Mouse (Mus musculus) embryonic stem cell, embryonic (primary cell): Measurements from ENCODE around the gene Fbxo44.

ENCODE experiments used
- CTCF ChIA-PET, 4 experiments: fragments of 300-600 bp in 2 of 4; fragments of 350-600 bp in 2 of 4; sonication (Branson Sonifier 250); formaldehyde crosslinking; loops; one replicate each; lab custom pipeline; 2022; ENCODE audit warnings: inconsistent platforms in 2 of 4; lab: Charles Lee
- POLR2A ChIA-PET, 4 experiments: fragments of 300-600 bp in 2 of 4; fragments of 350-600 bp in 2 of 4; sonication (Branson Sonifier 250); formaldehyde crosslinking; loops; one replicate each; lab custom pipeline; 2022; ENCODE audit warnings: antibody characterized with exemption in 4 of 4, inconsistent platforms in 1 of 4; lab: Charles Lee

Fbxo44 gene

DNA sequence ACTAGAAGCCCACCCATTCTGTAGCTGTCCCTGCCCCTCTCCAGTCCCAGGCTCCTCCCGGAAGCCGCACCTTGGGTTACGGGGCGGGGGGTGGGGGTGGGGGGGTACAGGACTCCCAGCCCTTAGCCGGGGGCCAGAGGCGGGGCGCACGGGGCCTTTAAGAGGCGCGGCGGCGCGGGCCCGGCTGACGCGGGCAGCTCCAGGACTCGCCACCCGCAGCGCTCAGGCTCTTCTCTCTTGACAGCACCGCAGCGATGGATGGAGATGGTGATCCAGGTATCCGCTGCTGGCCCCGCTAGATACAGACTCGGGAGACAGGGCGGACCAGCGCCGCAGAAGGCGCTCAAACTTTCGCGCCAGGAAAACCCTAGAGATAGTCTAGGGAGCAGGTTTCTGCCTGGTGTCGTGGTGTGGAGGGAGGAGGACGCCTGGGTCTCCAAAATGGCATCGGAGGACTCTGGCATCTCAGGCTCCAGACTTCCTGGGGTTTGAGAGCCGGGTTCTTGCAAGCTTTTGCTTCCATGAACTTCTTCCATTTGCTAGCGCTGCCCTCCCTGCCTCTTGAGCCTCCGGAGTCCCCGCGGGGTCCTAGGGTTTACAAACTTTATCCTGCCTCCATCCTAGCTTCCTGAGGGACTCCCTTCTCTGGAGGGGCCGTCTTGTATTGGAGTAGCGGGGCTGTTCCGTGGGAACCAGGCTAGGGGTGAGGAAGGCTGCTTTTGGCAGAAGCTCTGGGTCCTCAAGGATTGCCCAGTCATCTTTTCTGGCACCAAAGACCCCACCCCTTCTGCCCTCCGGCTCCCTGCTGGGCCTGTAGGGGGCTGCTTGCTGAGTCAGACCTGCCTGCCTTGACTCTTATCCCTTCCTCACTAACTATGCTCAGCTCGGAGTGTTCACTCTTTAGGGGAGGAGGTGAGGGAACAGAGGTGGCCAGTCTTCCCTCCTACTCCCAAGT, at the start of gene Fbxo44, which contains the start of gene Fbxo2:
Fbxo44 (minus strand) TSS at position 47 of the 955 bp plus-strand sequence.
Fbxo2 (plus strand) TSS at position 186 of the 955 bp plus-strand sequence.
- ChIA-PET POLR2A (interaction anchor here (0.7 to 8.4 kb wide), 52 partner anchors 8 to 466 kb away, joined by 3 to 79 read pairs (median 6); partner anchors contain the start of genes Clcn6 (in 3 of the 4), Fbxo6 (in 3 of the 4), Mthfr (in 3 of the 4) and Draxin (in 2 of the 4)), CTCF (interaction anchor here (0.5 to 3.4 kb wide), 32 partner anchors 8 to 444 kb away, joined by 3 to 43 read pairs (median 4); partner anchors contain the start of genes Fbxo6 (in 2 of the 4), Clcn6 (in 1 of the 4), Disp3 (in 1 of the 4) and Mthfr (in 1 of the 4))

DNA sequence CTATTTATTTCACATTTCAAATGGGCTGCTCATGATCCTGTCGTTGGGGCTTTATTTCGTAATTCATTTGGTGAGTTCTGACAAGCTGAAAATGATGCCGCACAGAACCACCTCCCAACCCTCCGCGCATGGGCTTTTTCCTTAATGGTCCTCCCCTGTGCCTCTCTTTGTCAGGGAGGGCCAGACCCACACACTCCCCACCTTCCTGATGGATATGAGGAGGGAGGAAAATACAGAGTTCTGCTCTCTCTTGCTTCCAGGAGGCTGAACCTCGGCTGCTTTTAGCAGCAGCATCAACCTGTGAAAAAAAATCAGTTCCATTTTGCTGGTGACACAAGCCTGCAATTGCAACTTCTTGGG, 44.6 kb upstream of the Fbxo44 start:
- POLR2A ChIA-PET, result interaction anchor here in 1 of 4 experiments (2.4 kb wide), 1 partner anchor 12 kb away, joined by 10 read pairs; no protein-coding TSS in a partner anchor
- CTCF ChIA-PET, result no interaction called here

DNA sequence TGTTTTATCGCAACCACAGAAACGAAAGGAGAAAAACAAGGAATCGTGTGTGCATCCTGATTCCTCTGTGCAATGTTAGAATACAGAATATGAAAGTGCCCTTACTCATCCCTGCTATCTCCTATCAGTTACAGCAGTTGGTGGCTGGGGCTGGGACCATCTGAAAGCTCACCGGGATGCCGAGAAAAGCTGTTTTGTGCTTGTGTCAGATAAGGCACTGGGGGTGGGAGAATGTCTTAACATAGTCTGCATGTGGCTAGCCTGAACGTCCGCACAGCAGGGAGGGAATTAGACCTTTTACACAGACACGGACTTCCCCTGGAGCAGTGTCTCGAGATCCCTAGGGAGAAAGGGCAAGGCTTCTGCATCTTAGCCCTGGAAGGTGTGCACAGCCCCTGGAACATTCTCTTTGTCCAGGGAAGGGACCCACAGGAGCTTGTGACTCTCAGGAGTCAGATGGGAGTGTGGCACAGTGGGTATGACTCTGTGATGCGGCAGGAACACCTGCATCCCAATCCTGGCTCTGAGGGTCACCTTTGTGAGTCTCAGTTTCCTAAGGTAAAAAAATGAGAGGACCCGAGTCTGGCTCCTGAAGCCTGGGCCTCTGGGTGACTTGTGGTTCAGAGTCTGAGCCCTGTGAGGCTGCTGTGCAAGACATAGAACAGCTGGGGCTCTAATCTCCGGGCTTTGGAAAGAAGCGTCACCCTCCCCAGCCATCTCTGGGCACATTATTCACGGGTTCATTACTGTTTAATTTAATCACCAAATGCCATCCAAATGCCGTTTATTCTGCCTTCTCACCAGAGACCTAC, 44.0 kb upstream of the Fbxo44 start:
- ChIA-PET CTCF (interaction anchor here in 1 of 4 experiments (0.8 kb wide), 1 partner anchor 9 kb away, joined by 3 read pairs; no protein-coding TSS in a partner anchor), POLR2A (interaction anchor here in 1 of 4 experiments (2.4 kb wide), 1 partner anchor 11 kb away, joined by 10 read pairs; no protein-coding TSS in a partner anchor)

DNA sequence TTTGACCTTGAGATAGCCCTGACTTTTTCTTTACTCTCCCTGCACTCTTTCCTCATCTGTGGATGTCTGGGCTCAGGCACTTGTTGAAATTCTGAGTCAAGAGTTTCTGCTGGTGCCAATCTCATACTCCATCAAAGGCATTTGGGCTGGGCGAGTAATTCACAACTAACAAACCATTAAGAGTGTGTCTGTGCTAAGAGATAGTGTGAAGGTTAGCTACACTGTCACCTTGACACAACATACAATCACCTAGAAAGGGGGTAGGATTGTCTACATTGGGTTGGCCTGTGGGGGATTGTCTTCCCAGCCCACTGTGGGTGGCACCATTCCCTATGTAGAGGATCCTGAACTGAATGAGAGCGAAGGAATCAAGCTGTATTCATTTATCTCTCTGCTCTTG, 43.3 kb upstream of the Fbxo44 start:
- ChIA-PET CTCF (interaction anchor here in 1 of 4 experiments (0.8 kb wide), 1 partner anchor 10 kb away, joined by 3 read pairs; no protein-coding TSS in a partner anchor), POLR2A (interaction anchor here in 2 of 4 experiments (1.5 to 2.4 kb wide), 2 partner anchors 11 kb away, joined by 9 to 10 read pairs; no protein-coding TSS in a partner anchor)

DNA sequence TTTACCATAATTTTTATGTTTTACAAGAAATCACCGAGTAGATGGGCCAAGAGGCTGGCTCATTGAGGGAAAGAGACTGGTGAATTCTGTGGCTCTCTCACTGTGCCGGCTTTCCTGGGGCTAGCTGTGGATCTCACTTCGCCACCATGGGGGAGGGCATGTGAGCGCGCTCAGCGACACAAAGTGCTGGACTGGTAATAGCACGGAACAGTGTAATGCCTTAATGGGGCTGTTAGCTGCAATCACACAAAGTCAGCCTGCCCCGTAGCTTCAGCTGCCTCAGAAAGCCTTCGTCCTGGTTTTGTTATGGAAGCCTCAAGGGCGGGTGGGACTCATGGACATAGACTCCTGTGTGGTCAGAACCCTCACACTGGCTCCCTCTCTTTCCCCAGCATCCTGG, 38.4 kb upstream of the Fbxo44 start:
- ChIA-PET CTCF (interaction anchor here in 3 of 4 experiments (0.5 to 1.3 kb wide), 4 partner anchors 29 to 1121 kb away, joined by 3 to 4 read pairs (median 3); no protein-coding TSS in a partner anchor), POLR2A (interaction anchor here in 3 of 4 experiments (0.6 to 1.6 kb wide), 5 partner anchors 9 to 207 kb away, joined by 3 to 8 read pairs (median 4); no protein-coding TSS in a partner anchor)

DNA sequence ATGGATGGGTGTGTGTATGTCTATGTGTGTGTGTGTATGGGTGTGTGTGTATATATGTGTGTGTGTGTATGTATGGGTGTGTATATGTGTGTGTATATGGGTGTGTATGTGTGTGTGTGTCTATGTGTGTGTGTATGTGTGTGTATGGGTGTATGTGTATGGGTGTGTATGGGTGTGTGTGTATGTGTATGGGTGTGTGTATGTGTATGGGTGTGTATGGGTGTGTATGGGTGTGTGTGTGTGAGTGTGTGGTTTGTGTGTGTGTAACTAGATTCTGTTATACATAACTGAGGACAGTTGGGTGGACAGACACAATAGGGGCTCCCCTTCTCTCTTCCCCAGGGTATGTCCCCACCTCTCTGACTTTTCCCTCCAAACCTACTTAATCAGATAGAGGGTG, 34.1 kb upstream of the Fbxo44 start:
- POLR2A ChIA-PET, result interaction anchor here in 2 of 4 experiments (0.9 to 2.6 kb wide), 5 partner anchors 10 to 59 kb away, joined by 3 to 25 read pairs (median 7); no protein-coding TSS in a partner anchor
- CTCF ChIA-PET, result no interaction called here

DNA sequence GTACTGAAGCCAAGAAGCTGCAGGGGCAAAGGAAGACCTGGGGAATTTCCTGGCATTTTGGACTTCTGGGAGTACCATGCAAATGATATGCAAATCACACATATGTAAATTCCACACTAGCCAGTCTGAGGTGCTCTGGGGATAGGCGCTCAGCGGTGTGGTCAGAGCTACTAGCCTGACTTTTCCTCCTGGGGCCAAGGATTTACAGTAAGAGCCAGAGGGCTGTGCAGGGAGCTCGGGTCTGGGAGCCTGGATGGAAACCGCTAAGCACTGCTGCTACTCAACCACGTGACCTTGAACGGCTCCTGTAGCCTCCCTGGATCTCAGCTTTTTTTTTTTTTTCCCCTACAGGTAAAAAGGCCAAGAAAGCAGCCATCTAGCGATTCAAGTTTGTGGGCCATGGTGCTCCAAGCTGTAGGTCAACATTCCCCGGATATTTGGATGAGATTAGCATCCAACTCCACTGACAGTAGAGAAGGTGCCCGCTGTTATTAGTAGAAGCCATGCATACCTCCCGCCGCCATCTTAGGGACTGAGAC, 32.5 kb upstream of the Fbxo44 start:
- POLR2A ChIA-PET, result interaction anchor here (0.6 to 2.7 kb wide), 58 partner anchors 8 to 546 kb away, joined by 3 to 25 read pairs (median 4); partner anchors contain the start of genes Disp3 (in 1 of the 4), Fbxo2 (in 1 of the 4), Fbxo44 (in 1 of the 4) and Fbxo6 (in 1 of the 4)
- CTCF ChIA-PET, result interaction anchor here (0.5 to 1.7 kb wide), 20 partner anchors 10 to 199 kb away, joined by 3 to 19 read pairs (median 3); partner anchors contain the start of gene Disp3 (in 2 of the 4)

DNA sequence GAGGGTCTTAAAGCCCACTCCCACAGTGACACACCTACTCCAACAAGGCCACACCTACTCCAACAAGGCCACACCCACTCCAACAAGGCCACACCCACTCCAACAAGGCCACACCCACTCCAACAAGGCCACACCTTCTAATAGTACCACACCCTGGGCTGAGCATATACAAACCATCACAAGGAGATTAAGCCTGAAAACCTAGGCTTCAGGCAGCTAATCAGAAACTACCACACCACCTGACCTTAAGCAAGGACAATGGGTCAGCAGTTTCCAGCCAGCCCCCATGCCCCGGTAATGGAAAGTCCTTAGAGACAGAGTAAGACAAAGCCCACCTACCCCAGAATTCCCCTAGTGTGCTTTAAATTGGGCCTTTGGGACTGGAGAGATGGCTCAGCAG, 28.5 kb upstream of the Fbxo44 start:
- ChIA-PET CTCF (interaction anchor here in 2 of 4 experiments (1.0 to 5.2 kb wide), 2 partner anchors 20 to 22 kb away, joined by 3 to 22 read pairs; no protein-coding TSS in a partner anchor), POLR2A (interaction anchor here in 1 of 4 experiments (1.3 kb wide), 1 partner anchor 13 kb away, joined by 3 read pairs; no protein-coding TSS in a partner anchor)

DNA sequence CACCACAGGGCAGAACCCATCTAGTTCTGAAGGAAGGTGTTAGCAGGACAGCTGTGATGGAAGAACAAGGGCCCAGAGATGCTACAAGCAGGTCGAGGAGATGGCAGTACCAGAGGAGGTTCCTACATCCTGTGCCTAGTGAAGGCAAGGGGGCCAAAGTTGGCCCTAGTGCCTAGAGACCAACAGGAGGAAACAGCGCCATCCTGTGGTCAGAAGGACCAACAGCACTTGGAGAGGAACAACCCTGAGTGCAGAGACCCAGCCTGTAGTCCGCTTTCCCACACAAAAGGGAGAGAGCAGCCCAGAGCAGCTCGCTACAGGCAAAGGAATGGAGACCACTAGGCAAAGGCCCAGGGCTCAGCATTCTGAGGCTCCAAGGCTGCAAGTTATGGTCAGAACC, 25.5 kb upstream of the Fbxo44 start:
- CTCF ChIA-PET, result interaction anchor here in 3 of 4 experiments (0.7 to 5.2 kb wide), 7 partner anchors 10 to 415 kb away, joined by 3 to 22 read pairs (median 4); no protein-coding TSS in a partner anchor
- POLR2A ChIA-PET, result interaction anchor here in 3 of 4 experiments (0.6 to 2.5 kb wide), 7 partner anchors 11 to 419 kb away, joined by 3 to 9 read pairs (median 4); partner anchors contain the start of genes Clcn6 (in 1 of the 3), Fbxo2 (in 1 of the 3), Fbxo44 (in 1 of the 3) and Mthfr (in 1 of the 3)

DNA sequence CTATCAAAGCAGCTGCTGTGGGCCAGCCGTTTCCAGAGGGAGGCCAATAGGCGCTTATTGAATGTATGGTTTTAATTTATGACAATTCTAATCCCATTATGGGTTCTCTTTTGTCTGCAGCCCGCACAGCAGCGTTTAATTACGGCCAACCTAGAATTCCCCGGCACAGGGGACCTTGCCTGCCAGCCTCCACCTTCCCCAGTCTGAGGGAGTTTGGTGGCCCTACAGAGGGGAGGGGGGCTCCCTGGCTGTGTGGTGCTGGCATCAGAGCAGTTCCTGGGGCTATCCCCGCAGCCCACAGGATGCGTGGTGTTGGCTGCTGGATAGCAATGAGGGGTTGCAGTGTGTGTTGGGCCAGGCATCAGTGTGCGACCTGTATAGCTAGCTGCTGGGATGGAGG, 24.3 kb upstream of the Fbxo44 start:
- ChIA-PET POLR2A (interaction anchor here in 3 of 4 experiments (0.6 to 2.5 kb wide), 9 partner anchors 9 to 420 kb away, joined by 3 to 9 read pairs (median 4); partner anchors contain the start of genes Clcn6 (in 1 of the 3), Fbxo2 (in 1 of the 3), Fbxo44 (in 1 of the 3) and Mthfr (in 1 of the 3)), CTCF (interaction anchor here in 3 of 4 experiments (0.6 to 5.2 kb wide), 12 partner anchors 9 to 393 kb away, joined by 3 to 22 read pairs (median 4); partner anchors contain the start of gene Disp3 (in 2 of the 3))

DNA sequence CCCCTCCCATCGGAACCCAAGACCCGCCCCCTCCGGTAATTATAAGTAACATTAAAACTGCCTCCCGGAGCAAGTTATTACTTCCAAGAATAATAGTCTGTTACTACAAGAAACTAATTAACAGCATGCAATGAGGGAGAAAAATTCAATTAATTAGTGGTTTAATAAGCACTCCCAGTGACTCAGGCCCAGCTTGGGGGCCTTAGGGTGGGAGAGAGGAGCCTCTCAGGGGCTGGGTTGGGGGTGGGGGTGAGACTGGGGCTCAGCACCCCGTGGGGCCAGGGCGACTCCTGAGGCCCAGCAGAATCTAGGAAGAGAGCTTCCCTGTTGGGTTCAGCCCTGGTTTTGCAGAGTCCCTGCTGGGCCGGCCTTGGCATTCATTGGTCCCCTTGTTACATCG, 22.1 kb upstream of the Fbxo44 start:
- CTCF ChIA-PET, result interaction anchor here (0.6 to 1.9 kb wide), 20 partner anchors 10 to 425 kb away, joined by 3 to 8 read pairs (median 4); partner anchors contain the start of genes Fbxo2 (in 1 of the 4) and Fbxo44 (in 1 of the 4)
- POLR2A ChIA-PET, result interaction anchor here (0.5 to 3.3 kb wide), 25 partner anchors 9 to 419 kb away, joined by 3 to 25 read pairs (median 3); partner anchors contain the start of genes Clcn6 (in 1 of the 4), Fbxo2 (in 1 of the 4), Fbxo44 (in 1 of the 4) and Fbxo6 (in 1 of the 4)

DNA sequence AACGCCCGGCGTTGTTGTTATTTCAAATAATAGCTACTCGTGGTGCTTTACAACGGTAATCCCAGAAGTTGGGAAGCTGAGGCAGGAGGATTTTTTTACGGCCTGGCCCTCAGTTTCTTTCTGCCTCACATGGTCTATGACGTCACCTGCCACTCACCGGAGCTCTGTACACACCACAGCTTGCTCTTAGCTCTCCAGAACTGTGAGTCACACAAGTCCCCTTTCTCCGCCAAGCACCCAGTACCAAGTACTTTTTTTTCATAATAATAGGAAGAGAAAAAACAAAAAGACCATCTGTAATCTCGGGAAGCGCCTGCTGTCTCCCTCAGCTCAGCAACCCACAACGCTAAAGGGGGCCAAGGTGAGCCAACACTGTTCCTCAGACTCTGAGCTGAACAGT, 21.2 kb upstream of the Fbxo44 start:
- ChIA-PET POLR2A (interaction anchor here in 2 of 4 experiments (0.7 to 3.3 kb wide), 5 partner anchors 11 to 17 kb away, joined by 3 to 25 read pairs (median 8); no protein-coding TSS in a partner anchor), CTCF (interaction anchor here (0.6 to 1.9 kb wide), 11 partner anchors 10 to 495 kb away, joined by 3 to 12 read pairs (median 4); no protein-coding TSS in a partner anchor)

DNA sequence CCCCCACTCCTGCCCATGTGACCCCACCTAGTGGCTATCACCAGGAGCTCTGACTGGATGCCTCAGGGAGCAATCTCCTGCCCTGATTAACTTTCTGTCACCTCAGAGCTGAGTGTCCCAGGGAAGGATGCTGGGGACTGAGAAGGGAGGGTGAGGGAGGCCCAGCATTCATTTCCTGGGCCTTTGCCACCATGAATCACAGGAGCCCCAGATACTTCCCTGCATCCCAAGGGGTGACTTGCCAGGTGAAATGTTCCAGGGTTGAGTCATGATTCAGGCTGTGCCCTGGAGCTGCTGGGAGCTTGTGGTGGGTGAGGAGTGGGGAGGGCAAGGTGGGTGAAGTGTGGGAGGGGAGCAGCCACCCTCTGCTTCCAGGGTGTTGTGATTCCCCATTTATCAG, 17.4 kb upstream of the Fbxo44 start:
- CTCF ChIA-PET, result interaction anchor here in 2 of 4 experiments (0.8 to 1.7 kb wide), 5 partner anchors 8 to 110 kb away, joined by 3 to 5 read pairs (median 4); partner anchors contain the start of gene Disp3 (in 1 of the 2)
- POLR2A ChIA-PET, result no interaction called here

DNA sequence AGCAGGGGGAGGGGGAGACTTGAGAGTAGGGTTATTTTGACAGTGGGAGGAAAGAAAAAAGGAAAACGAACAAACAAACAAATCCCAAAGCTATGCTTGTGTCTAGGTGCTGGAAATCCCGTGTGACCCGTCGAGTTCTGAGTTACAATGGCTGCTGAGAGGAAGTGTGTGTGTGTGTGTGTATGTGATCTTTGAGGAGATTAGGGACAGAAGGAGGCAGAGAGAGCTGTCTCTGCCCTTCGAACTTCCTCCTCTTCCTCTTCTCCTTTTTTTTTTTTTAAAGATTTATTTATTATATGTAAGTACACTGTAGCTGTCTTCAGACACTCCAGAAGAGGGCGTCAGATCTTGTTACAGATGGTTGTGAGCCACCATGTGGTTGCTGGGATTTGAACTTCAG, 16.3 kb upstream of the Fbxo44 start:
- ChIA-PET POLR2A (interaction anchor here in 1 of 4 experiments (1.0 kb wide), 1 partner anchor 130 kb away, joined by 3 read pairs; no protein-coding TSS in a partner anchor), CTCF (interaction anchor here in 3 of 4 experiments (0.6 to 2.3 kb wide), 3 partner anchors 8 to 92 kb away, joined by 3 to 11 read pairs (median 4); partner anchors contain the start of genes Fbxo2 (in 1 of the 3) and Fbxo44 (in 1 of the 3))

DNA sequence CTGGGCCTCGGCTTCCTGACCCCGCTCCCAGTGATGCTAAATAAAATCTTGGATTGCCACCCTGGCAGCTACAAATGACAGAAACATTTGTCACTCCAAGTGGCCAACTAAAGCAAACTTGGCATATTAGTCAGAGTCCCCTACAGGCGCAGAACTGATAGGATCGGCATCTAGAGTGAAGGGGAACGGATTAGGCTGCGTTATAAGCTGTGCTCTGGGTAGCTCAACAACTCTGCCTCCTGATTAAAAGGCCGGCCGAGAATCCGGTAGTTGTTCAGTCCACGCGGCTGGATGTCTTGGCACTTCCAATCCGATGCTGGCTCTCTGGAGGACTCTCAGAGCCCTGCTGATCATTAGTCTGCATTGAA, 14.2 kb upstream of the Fbxo44 start:
- ChIA-PET CTCF (interaction anchor here in 3 of 4 experiments (0.7 to 2.3 kb wide), 14 partner anchors 9 to 254 kb away, joined by 3 to 11 read pairs (median 4); partner anchors contain the start of genes Disp3 (in 1 of the 3), Fbxo2 (in 1 of the 3) and Fbxo44 (in 1 of the 3)), POLR2A (interaction anchor here (0.5 to 1.3 kb wide), 10 partner anchors 11 to 624 kb away, joined by 3 to 5 read pairs (median 3); partner anchors contain the start of genes Fbxo2 (in 1 of the 4), Fbxo44 (in 1 of the 4) and Fbxo6 (in 1 of the 4))
